Comparison of ENCODE assay signal across 8 mouse cellular contexts in genomic region chr11:98872040-98872439, GRCm38 (mm10). TPM values are rescaled to one million over a fixed set of nuclear protein-coding genes. Genes with fewer than 3 reads are reported as not detected.
DNase-seq lines count a peak whose midpoint lies in the region; ATAC-seq and TF ChIP-seq lines count a peak whose summit lies in the region.

No protein-coding gene starts in this region.

- DNase-seq in adrenal gland, postnatal 10 days = peak; percentile 21
- no peak for DNase-seq in adrenal gland, adult 8-10 months
- peak; percentile 62 to 79 for DNase-seq in cerebellum, adult 2 months
- DNase-seq in left cerebral cortex, postnatal 25 days (ENCODE audit: low spot score in 2 of 2) = peak; percentile 78 to 94
- DNase-seq in adipocyte (ENCODE audit: low spot score) = no peak

- H3K4me1 ChIP-seq in cerebellum, adult 2 months (ENCODE audit: control insufficient read depth, insufficient read depth, low read length) = peaks cover 27% of the 10 kb centered on the region
- H3K4me1 ChIP-seq in heart, embryonic 12.5 days (replicated peaks) = peaks cover 33% of the 10 kb centered on the region
- peaks cover 22% of the 10 kb centered on the region for H3K4me1 ChIP-seq in liver, embryonic 12.5 days

- peak overlapping the region; percentile 37; the same call in 1 of the 2 replicates for H3K9ac ChIP-seq in heart, embryonic 12.5 days
- H3K9ac ChIP-seq in liver, embryonic 12.5 days = no peak overlapping the region

- no peak for TF ChIP-seq CTCF in cerebellum, adult 2 months (IDR thresholded peaks at IDR 0.05; ENCODE audit: borderline replicate concordance, insufficient read depth, low read depth, low read length)

- WGBS in cerebellum, adult 2 months = 23% methylated on average over 4 of the region's 4 CpGs
- WGBS in heart, embryonic 12.5 days = 38% methylated on average over 4 of the region's 4 CpGs
- 88% methylated on average over 4 of the region's 4 CpGs for WGBS in liver, embryonic 12.5 days (ENCODE audit: insufficient replicate concordance)

- intact Hi-C loops in left cerebral cortex, postnatal 25 days (cut with DNase I) = no loop called here

- no peak for TF ChIP-seq POLR2A in cerebellum, adult 2 months (IDR thresholded peaks at IDR 0.05; ENCODE audit: borderline replicate concordance, insufficient read depth, low read length)

- peak overlapping the region; percentile 44 for H3K27ac ChIP-seq in cerebellum, adult 2 months (ENCODE audit: insufficient read depth, low read length)
- H3K27ac ChIP-seq in heart, embryonic 12.5 days (ENCODE audit: poor library complexity, severe bottlenecking) = peak overlapping the region; percentile 82
- H3K27ac ChIP-seq in liver, embryonic 12.5 days = no peak overlapping the region

- H3K27me3 ChIP-seq in cerebellum, adult 2 months (ENCODE audit: control insufficient read depth, insufficient read depth, low read length) = no peaks in the 10 kb centered on the region
- no peaks in the 10 kb centered on the region for H3K27me3 ChIP-seq in heart, embryonic 12.5 days (replicated peaks)
- no peaks in the 10 kb centered on the region for H3K27me3 ChIP-seq in liver, embryonic 12.5 days (replicated peaks)

- no peak overlapping the region for H3K4me3 ChIP-seq in cerebellum, adult 2 months (replicated peaks; ENCODE audit: insufficient read depth, low read depth, low read length)
- H3K4me3 ChIP-seq in heart, embryonic 12.5 days = no peak overlapping the region
- no peak overlapping the region for H3K4me3 ChIP-seq in liver, embryonic 12.5 days

- H3K9me3 ChIP-seq in heart, embryonic 12.5 days (replicated peaks) = no peaks in the 10 kb centered on the region
- no peaks in the 10 kb centered on the region for H3K9me3 ChIP-seq in liver, embryonic 12.5 days (replicated peaks)

- no peak for ATAC-seq in heart, embryonic 12.5 days (ENCODE audit: insufficient number of reproducible peaks, low FRiP score)
- ATAC-seq in megakaryocyte-erythroid progenitor cell, adult 5-6 weeks (replicated peaks; ENCODE audit: low FRiP score, low TSS enrichment, poor library complexity, severe bottlenecking) = no peak
- no peak for ATAC-seq in liver, embryonic 12.5 days

- no peak overlapping the region for H3K4me2 ChIP-seq in heart, embryonic 12.5 days
- no peak overlapping the region for H3K4me2 ChIP-seq in liver, embryonic 12.5 days

- H3K36me3 ChIP-seq in heart, embryonic 12.5 days = peaks cover 41% of the 10 kb centered on the region
- H3K36me3 ChIP-seq in liver, embryonic 12.5 days = peaks cover 60% of the 10 kb centered on the region

RNA-seq across cellular contexts. Expression of gene Wipf2, which starts 8.6 kb away (rescaled TPM):
- 10 to 100 TPM; 13.3 to 15.4 TPM for total RNA-seq in adrenal gland, postnatal 10 days (2021)
- 10 to 100 TPM; 20.4 to 26.7 (median 23.5) TPM for total RNA-seq in adrenal gland, adult 8-10 months (2022)
- 25.8 and 27.3 TPM in 2 replicates for polyA plus RNA-seq in cerebellum, adult 2 months (2012; rRNA removed)
- polyA plus RNA-seq in heart, embryonic 12.5 days (2016; fragmentation: Nextera tagmentation; extraction: Ambion mirVana) = 3.0 and 3.3 TPM in 2 replicates
- 10 to 100 TPM; 61.3 to 63.3 TPM for total RNA-seq in left cerebral cortex, postnatal 25 days (2021)
- 23.5 and 26.9 TPM in 2 replicates for total RNA-seq in megakaryocyte-erythroid progenitor cell, adult 5-6 weeks (2014; fragmentation: Nextera tagmentation)
- 3.6 and 4.4 TPM in 2 replicates for total RNA-seq in megakaryocyte-erythroid progenitor cell, adult 5-6 weeks (2017)
- 2.0 and 2.2 TPM in 2 replicates for polyA plus RNA-seq in liver, embryonic 12.5 days (2016; fragmentation: Nextera tagmentation; extraction: Ambion mirVana)

RNA-seq across cellular contexts. Expression of gene Rapgefl1, which starts 35.5 kb away (rescaled TPM):
- 1 to 10 TPM in 1 of 2 experiments, under 1 TPM in 1; 0.93 to 1.6 TPM for total RNA-seq in adrenal gland, postnatal 10 days (2021)
- 1 to 10 TPM in 2 of 4 experiments, under 1 TPM in 2; 0.55 to 1.8 (median 1.0) TPM for total RNA-seq in adrenal gland, adult 8-10 months (2022)
- polyA plus RNA-seq in cerebellum, adult 2 months (2012; rRNA removed) = 56.8 and 58.0 TPM in 2 replicates
- 0.51 and 1.0 TPM in 2 replicates for polyA plus RNA-seq in heart, embryonic 12.5 days (2016; fragmentation: Nextera tagmentation; extraction: Ambion mirVana)
- total RNA-seq in left cerebral cortex, postnatal 25 days (2021) = 100 to 1,000 TPM; 138 to 148 TPM
- 2.2 TPM in 1 of 2 replicates, not detected in the other for total RNA-seq in megakaryocyte-erythroid progenitor cell, adult 5-6 weeks (2014; fragmentation: Nextera tagmentation)
- total RNA-seq in megakaryocyte-erythroid progenitor cell, adult 5-6 weeks (2017) = 1.7 TPM in 1 of 2 replicates, not detected in the other
- polyA plus RNA-seq in liver, embryonic 12.5 days (2016; fragmentation: Nextera tagmentation; extraction: Ambion mirVana) = 0.21 and 0.24 TPM in 2 replicates

RNA-seq across cellular contexts. Expression of gene Cdc6, which starts 35.6 kb away (rescaled TPM):
- total RNA-seq in adrenal gland, postnatal 10 days (2021) = 1 to 10 TPM; 3.8 to 6.5 TPM
- under 1 TPM; 0.20 to 0.95 (median 0.72) TPM for total RNA-seq in adrenal gland, adult 8-10 months (2022)
- 0.30 and 0.36 TPM in 2 replicates for polyA plus RNA-seq in cerebellum, adult 2 months (2012; rRNA removed)
- 27.0 and 27.7 TPM in 2 replicates for polyA plus RNA-seq in heart, embryonic 12.5 days (2016; fragmentation: Nextera tagmentation; extraction: Ambion mirVana)
- total RNA-seq in left cerebral cortex, postnatal 25 days (2021) = under 1 TPM; 0.21 to 0.60 TPM
- total RNA-seq in megakaryocyte-erythroid progenitor cell, adult 5-6 weeks (2014; fragmentation: Nextera tagmentation) = 85.0 and 101 TPM in 2 replicates
- 67.8 and 78.7 TPM in 2 replicates for total RNA-seq in megakaryocyte-erythroid progenitor cell, adult 5-6 weeks (2017)
- polyA plus RNA-seq in liver, embryonic 12.5 days (2016; fragmentation: Nextera tagmentation; extraction: Ambion mirVana) = 86.5 and 89.9 TPM in 2 replicates

RNA-seq across cellular contexts. Expression of gene Rara, which starts 55.6 kb away (rescaled TPM):
- 10 to 100 TPM; 26.2 to 34.7 TPM for total RNA-seq in adrenal gland, postnatal 10 days (2021)
- 10 to 100 TPM; 21.3 to 36.8 (median 30.8) TPM for total RNA-seq in adrenal gland, adult 8-10 months (2022)
- polyA plus RNA-seq in cerebellum, adult 2 months (2012; rRNA removed) = 13.5 and 15.4 TPM in 2 replicates
- polyA plus RNA-seq in heart, embryonic 12.5 days (2016; fragmentation: Nextera tagmentation; extraction: Ambion mirVana) = 33.8 and 35.1 TPM in 2 replicates
- 10 to 100 TPM in 1 of 2 experiments, 1 to 10 TPM in 1; 9.4 to 12.1 TPM for total RNA-seq in left cerebral cortex, postnatal 25 days (2021)
- total RNA-seq in megakaryocyte-erythroid progenitor cell, adult 5-6 weeks (2014; fragmentation: Nextera tagmentation) = 7.8 and 15.9 TPM in 2 replicates
- 2.2 and 3.0 TPM in 2 replicates for total RNA-seq in megakaryocyte-erythroid progenitor cell, adult 5-6 weeks (2017)
- polyA plus RNA-seq in liver, embryonic 12.5 days (2016; fragmentation: Nextera tagmentation; extraction: Ambion mirVana) = 6.8 and 7.1 TPM in 2 replicates

Comparison
In these comparisons a context has a peak if more than half of its experiments do, and no peak if none do; other contexts are left out.
1. DNase-seq: peak in adrenal gland, postnatal 10 days (single experiment), cerebellum, adult 2 months (2 of 2) and left cerebral cortex, postnatal 25 days (2 of 2); none in adrenal gland, adult 8-10 months (single experiment) and adipocyte (single experiment).
2. RNA of gene Rapgefl1, which starts 35.5 kb away (total RNA-seq): 138 to 148 TPM in left cerebral cortex, postnatal 25 days; 1.7 to 2.2 TPM in megakaryocyte-erythroid progenitor cell, adult 5-6 weeks, 0.93 to 1.6 TPM in adrenal gland, postnatal 10 days and 0.55 to 1.8 TPM in adrenal gland, adult 8-10 months; every median in the first group is over 10 times any median in the second.
3. RNA of gene Cdc6, which starts 35.6 kb away (total RNA-seq): 67.8 to 101 TPM in megakaryocyte-erythroid progenitor cell, adult 5-6 weeks; 3.8 to 6.5 TPM in adrenal gland, postnatal 10 days, 0.20 to 0.95 TPM in adrenal gland, adult 8-10 months and 0.21 to 0.60 TPM in left cerebral cortex, postnatal 25 days; every median in the first group is over 4 times any median in the second.